Mouse (Mus musculus): ENCODE results near the gene Ccdc47. TPM values are rescaled to one million over a fixed set of nuclear protein-coding genes. Genes with fewer than 3 reads are reported as not detected.
"Not testable (repeated sequence)": the region's sequence is repeated elsewhere in the genome, so short reads cannot be mapped to it uniquely, and the experiment has no call there.

Ccdc47 gene
- polyA plus RNA-seq, 1 experiment from 2014 or later = 115 TPM

DNA sequence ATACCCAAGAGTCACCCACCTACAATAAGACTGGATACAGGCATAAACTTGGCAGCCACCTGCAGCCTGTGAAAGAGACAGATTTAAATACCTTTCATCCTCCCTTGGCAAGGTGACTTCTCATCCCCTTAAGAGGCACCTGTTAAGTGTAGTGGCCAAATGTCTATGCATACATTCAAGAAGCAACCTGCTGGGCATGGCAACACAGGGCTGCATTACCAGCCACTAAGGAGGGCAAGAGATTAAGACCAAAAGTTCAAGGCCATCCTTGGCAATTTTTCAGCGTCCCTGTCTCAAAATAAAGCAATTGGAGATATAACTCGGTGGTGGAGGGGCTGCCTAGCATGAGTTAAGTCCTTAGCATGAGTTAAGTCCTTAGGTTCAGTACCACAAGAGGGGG lies 38.6 kb upstream of the Ccdc47 start:
- ATAC-seq = no peak
- Histone ChIP-seq H3K27me3 (ENCODE audit: control insufficient read depth, insufficient read depth, low read depth, low read length) (no peaks in the 10 kb centered on the region), H3K9me3 (replicated peaks; ENCODE audit: control insufficient read depth, low read length, poor library complexity, severe bottlenecking) (no peaks in the 10 kb centered on the region), H3K27ac (ENCODE audit: low read length) (no peak overlapping the region), H3K4me2 (ENCODE audit: low read length) (peak overlapping the region; percentile 98), H3K4me3 (ENCODE audit: low read depth, low read length) (peak overlapping the region; percentile 71), H3K36me3 (ENCODE audit: control insufficient read depth, insufficient read depth, low read length) (peaks cover 23% of the 10 kb centered on the region), H3K4me1 (ENCODE audit: control insufficient read depth, insufficient read depth, low read length) (peaks cover 19% of the 10 kb centered on the region), H3K9ac (ENCODE audit: low read depth, low read length) (peak overlapping the region; percentile 76)
- 23% methylated on average over 2 of the region's 2 CpGs for WGBS

- Histone ChIP-seq H3K4me1 (ENCODE audit: control insufficient read depth, insufficient read depth, low read length) (no peaks in the 10 kb centered on the region), H3K9ac (ENCODE audit: low read depth, low read length) (no peak overlapping the region), H3K4me3 (ENCODE audit: low read depth, low read length) (no peak overlapping the region), H3K27ac (ENCODE audit: low read length) (no peak overlapping the region), H3K9me3 (replicated peaks; ENCODE audit: control insufficient read depth, low read length, poor library complexity, severe bottlenecking) (0 out of 2 replicates have a peak, but pooled peaks cover 5% of the 10 kb centered on the region), H3K27me3 (ENCODE audit: control insufficient read depth, insufficient read depth, low read depth, low read length) (no peaks in the 10 kb centered on the region), H3K36me3 (ENCODE audit: control insufficient read depth, insufficient read depth, low read length) (peaks cover 56% of the 10 kb centered on the region), H3K4me2 (ENCODE audit: low read length) (no peak overlapping the region)
- ATAC-seq = no peak
- 90% methylated on average over 7 of the region's 7 CpGs for WGBS
These were observed 33.2 kb upstream of the Ccdc47 start for GRCm38 (mm10) chr11:106249326-106249725.

DNA sequence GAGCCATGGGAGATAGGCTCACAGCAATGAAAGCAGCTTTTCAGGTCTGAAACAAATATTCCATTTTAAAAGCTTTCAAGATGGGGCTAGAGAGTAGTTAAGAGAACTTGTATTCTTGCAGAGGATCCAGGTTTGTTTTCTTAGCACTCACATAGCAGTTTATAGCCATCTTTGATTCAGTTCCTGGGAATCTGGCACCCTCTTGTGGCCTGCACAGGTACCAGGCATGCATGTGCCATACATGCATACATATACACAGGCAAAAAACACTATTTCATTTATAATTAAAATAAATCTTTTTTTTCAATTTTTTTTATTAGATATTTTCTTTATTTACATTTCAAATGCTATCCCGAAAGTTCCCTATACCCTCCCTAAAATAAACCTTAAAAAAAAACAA lies 30.7 kb upstream of the Ccdc47 start:
- no peak overlapping the region for H3K4me2 ChIP-seq (ENCODE audit: low read length)
- WGBS = 100% methylated on average over 1 of the region's 1 CpGs
- no peaks in the 10 kb centered on the region for H3K27me3 ChIP-seq (ENCODE audit: control insufficient read depth, insufficient read depth, low read depth, low read length)
- 0 out of 2 replicates have a peak, but pooled peaks cover 5% of the 10 kb centered on the region for H3K9me3 ChIP-seq (replicated peaks; ENCODE audit: control insufficient read depth, low read length, poor library complexity, severe bottlenecking)
- ATAC-seq = no peak
- no peak overlapping the region for H3K9ac ChIP-seq (ENCODE audit: low read depth, low read length)
- H3K36me3 ChIP-seq (ENCODE audit: control insufficient read depth, insufficient read depth, low read length) = peaks cover 70% of the 10 kb centered on the region
- H3K4me1 ChIP-seq (ENCODE audit: control insufficient read depth, insufficient read depth, low read length) = no peaks in the 10 kb centered on the region
- H3K27ac ChIP-seq (ENCODE audit: low read length) = no peak overlapping the region
- H3K4me3 ChIP-seq (ENCODE audit: low read depth, low read length) = no peak overlapping the region

DNA sequence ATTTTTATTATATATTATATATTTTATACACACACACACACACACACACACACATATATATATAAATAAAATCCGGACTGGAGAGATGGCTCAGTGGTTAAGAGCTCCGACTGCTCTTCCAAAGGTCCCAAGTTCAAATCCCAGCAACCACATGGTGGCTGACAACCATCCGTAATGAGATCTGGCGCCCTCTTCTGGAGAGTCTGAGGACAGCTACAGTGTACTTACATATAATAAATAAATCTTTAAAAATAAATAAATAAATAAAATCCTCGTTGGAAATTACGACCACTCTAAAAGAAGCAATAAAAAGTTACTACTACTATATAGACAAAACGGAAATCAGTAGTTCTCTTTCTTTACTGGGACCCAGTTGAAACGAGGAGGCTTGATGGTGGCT lies 17.8 kb upstream of the Ccdc47 start:
- not testable (repeated sequence) for H3K9me3 ChIP-seq (replicated peaks; ENCODE audit: control insufficient read depth, low read length, poor library complexity, severe bottlenecking); H3K9ac ChIP-seq (ENCODE audit: low read depth, low read length); H3K27ac ChIP-seq (ENCODE audit: low read length); H3K4me2 ChIP-seq (ENCODE audit: low read length); ATAC-seq; H3K4me1 ChIP-seq (ENCODE audit: control insufficient read depth, insufficient read depth, low read length); H3K4me3 ChIP-seq (ENCODE audit: low read depth, low read length); H3K27me3 ChIP-seq (ENCODE audit: control insufficient read depth, insufficient read depth, low read depth, low read length)
- WGBS = 83% methylated on average over 8 of the region's 8 CpGs
- H3K36me3 ChIP-seq (ENCODE audit: control insufficient read depth, insufficient read depth, low read length) = peaks cover 30% of the 10 kb centered on the region

GRCm38 (mm10) chr11:106220603-106221002 lies 4.5 kb upstream of the Ccdc47 start:
- Histone ChIP-seq H3K4me3 (ENCODE audit: low read depth, low read length) (no peak overlapping the region), H3K9ac (ENCODE audit: low read depth, low read length) (no peak overlapping the region), H3K4me1 (ENCODE audit: control insufficient read depth, insufficient read depth, low read length) (peaks cover 25% of the 10 kb centered on the region), H3K4me2 (ENCODE audit: low read length) (no peak overlapping the region), H3K36me3 (ENCODE audit: control insufficient read depth, insufficient read depth, low read length) (peaks cover 5% of the 10 kb centered on the region; the same call in 1 of the 2 replicates), H3K9me3 (replicated peaks; ENCODE audit: control insufficient read depth, low read length, poor library complexity, severe bottlenecking) (no peaks in the 10 kb centered on the region), H3K27ac (ENCODE audit: low read length) (no peak overlapping the region), H3K27me3 (ENCODE audit: control insufficient read depth, insufficient read depth, low read depth, low read length) (no peaks in the 10 kb centered on the region)
- no peak for ATAC-seq
- 93% methylated on average over 3 of the region's 3 CpGs for WGBS

DNA sequence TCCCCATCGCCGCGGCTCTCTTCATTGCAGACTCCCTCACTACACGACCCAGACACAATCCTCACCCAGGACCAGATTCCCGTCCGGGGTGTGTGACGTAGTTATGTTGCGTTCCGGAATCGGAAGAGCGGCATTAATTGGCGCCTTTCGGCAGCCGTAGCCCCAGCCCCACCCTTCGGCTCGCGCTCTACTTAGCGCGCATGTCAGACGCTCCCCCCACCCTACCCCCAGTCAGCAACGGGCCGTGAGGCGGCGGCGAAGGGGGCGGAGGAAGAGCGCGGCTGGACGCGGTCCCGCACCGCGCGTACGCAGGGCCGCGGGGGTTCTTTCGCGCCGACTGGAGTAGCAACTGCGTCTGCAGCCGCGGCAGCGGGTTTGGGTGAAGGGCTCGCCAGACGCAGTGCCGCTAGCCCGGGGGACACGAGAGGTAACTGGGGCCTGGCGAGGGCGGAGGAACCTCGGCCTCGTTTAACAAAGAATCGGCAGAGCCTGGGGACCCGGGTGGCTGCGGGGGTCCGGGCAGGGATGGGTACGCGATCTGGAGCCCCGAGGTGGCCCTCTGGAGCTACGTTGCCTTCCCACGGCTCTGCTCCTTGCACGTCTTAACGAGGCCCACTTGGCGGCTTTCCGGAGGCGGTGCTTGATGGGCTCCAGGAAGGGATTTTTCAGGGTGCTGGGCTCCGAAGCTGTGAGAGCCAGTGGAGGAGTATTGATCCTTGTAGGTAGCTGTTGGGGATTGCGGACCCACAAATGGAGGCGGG lies 766 bp upstream of the Ccdc47 start, which contains the start of gene Ddx42:
Gene Ddx42 (plus strand): TSS at position 197 of the 761 bp plus-strand sequence.
- under 1% methylated on average over 69 of the region's 70 CpGs for WGBS
- Histone ChIP-seq H3K4me2 (ENCODE audit: low read length) (peak within 1 kb of the TSS; percentile 73), H3K9ac (ENCODE audit: low read depth, low read length) (peak within 1 kb of the TSS; percentile 96), H3K27me3 (ENCODE audit: control insufficient read depth, insufficient read depth, low read depth, low read length) (no peaks in the 10 kb centered on the region), H3K4me1 (ENCODE audit: control insufficient read depth, insufficient read depth, low read length) (peaks cover 35% of the 10 kb centered on the region), H3K4me3 (ENCODE audit: low read depth, low read length) (peak within 1 kb of the TSS; percentile 98), H3K36me3 (ENCODE audit: control insufficient read depth, insufficient read depth, low read length) (peaks cover under 1% of the 10 kb centered on the region; the same call in 1 of the 2 replicates), H3K27ac (ENCODE audit: low read length) (peak within 1 kb of the TSS; percentile 95), H3K9me3 (replicated peaks; ENCODE audit: control insufficient read depth, low read length, poor library complexity, severe bottlenecking) (no peaks in the 10 kb centered on the region)
- peak; percentile 96 for ATAC-seq

- Histone ChIP-seq H3K27me3 (ENCODE audit: control insufficient read depth, insufficient read depth, low read depth, low read length) (no peaks in the 10 kb centered on the region), H3K27ac (ENCODE audit: low read length) (peak overlapping the region; percentile 95; the same call in 1 of the 2 replicates)
- WGBS = 27% methylated on average over 7 of the region's 7 CpGs
These were observed 689 bp downstream of the Ccdc47 start for GRCm38 (mm10) chr11:106215450-106215859.

GRCm38 (mm10) chr11:106214856-106215255 lies 1.3 kb downstream of the Ccdc47 start:
- no peak for ATAC-seq
- no peaks in the 10 kb centered on the region for H3K27me3 ChIP-seq (ENCODE audit: control insufficient read depth, insufficient read depth, low read depth, low read length)
- H3K4me1 ChIP-seq (ENCODE audit: control insufficient read depth, insufficient read depth, low read length) = peaks cover 32% of the 10 kb centered on the region
- 96% methylated on average over 5 of the region's 5 CpGs for WGBS
- H3K27ac ChIP-seq (ENCODE audit: low read length) = no peak overlapping the region
- H3K4me2 ChIP-seq (ENCODE audit: low read length) = peak overlapping the region; percentile 67; the same call in 1 of the 2 replicates
- H3K4me3 ChIP-seq (ENCODE audit: low read depth, low read length) = no peak overlapping the region; the same call in 1 of the 2 replicates
- H3K9me3 ChIP-seq (replicated peaks; ENCODE audit: control insufficient read depth, low read length, poor library complexity, severe bottlenecking) = no peaks in the 10 kb centered on the region
- H3K9ac ChIP-seq (ENCODE audit: low read depth, low read length) = no peak overlapping the region
- peaks cover 16% of the 10 kb centered on the region for H3K36me3 ChIP-seq (ENCODE audit: control insufficient read depth, insufficient read depth, low read length)

More at GRCm38 (mm10) chr11:106215450-106215859, 689 bp downstream of the Ccdc47 start:
- ATAC-seq = no peak
- Histone ChIP-seq H3K4me1 (ENCODE audit: control insufficient read depth, insufficient read depth, low read length) (peaks cover 35% of the 10 kb centered on the region), H3K9ac (ENCODE audit: low read depth, low read length) (peak overlapping the region; percentile 83), H3K4me2 (ENCODE audit: low read length) (peak overlapping the region; percentile 67), H3K9me3 (replicated peaks; ENCODE audit: control insufficient read depth, low read length, poor library complexity, severe bottlenecking) (no peaks in the 10 kb centered on the region), H3K4me3 (ENCODE audit: low read depth, low read length) (peak overlapping the region; percentile 98), H3K36me3 (ENCODE audit: control insufficient read depth, insufficient read depth, low read length) (peaks cover 12% of the 10 kb centered on the region)

GRCm38 (mm10) chr11:106212771-106213170 lies 3.4 kb downstream of the Ccdc47 start:
- no peak for ATAC-seq
- Histone ChIP-seq H3K36me3 (ENCODE audit: control insufficient read depth, insufficient read depth, low read length) (peaks cover 28% of the 10 kb centered on the region), H3K4me3 (ENCODE audit: low read depth, low read length) (no peak overlapping the region), H3K27me3 (ENCODE audit: control insufficient read depth, insufficient read depth, low read depth, low read length) (no peaks in the 10 kb centered on the region), H3K27ac (ENCODE audit: low read length) (no peak overlapping the region), H3K4me1 (ENCODE audit: control insufficient read depth, insufficient read depth, low read length) (peaks cover 16% of the 10 kb centered on the region), H3K4me2 (ENCODE audit: low read length) (no peak overlapping the region), H3K9ac (ENCODE audit: low read depth, low read length) (no peak overlapping the region), H3K9me3 (replicated peaks; ENCODE audit: control insufficient read depth, low read length, poor library complexity, severe bottlenecking) (no peaks in the 10 kb centered on the region)
- 92% methylated on average over 8 of the region's 8 CpGs for WGBS

Data from midbrain, embryonic 16.5 days (tissue).